Mouse (Mus musculus): ENCODE results near the gene Lclat1.
A peak's percentile ranks its signal among the peaks of the same experiment; 100 is the strongest.

DNA sequence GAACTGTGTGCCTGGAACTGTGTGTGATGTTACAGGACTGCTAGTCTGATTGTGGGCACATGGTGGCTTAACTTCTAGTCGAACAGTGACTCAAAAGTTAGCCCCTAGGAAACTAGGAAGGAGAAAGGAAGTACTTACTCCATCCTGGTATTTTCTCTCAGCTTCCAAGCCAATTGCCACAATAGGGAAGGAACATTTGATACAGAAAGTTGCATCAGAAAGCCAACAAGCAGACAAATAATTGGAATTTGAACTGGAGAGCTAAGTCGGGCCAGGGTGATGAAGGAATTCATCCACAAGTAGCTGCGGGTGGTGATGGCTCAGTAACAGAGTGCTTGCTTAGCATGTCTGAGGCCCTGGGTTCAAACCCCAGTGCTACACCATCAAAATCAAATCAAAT, 30.1 kb upstream of the Lclat1 start:
- no peak for TF ChIP-seq POLR2A (IDR thresholded peaks at IDR 0.05; ENCODE audit: insufficient read length, low read depth)
- TF ChIP-seq CEBPB (IDR thresholded peaks at IDR 0.05; ENCODE audit: insufficient read depth, poor library complexity, severe bottlenecking): peak; percentile 27; the same call in 1 of the 2 replicates
- no peak for TF ChIP-seq REST (IDR thresholded peaks at IDR 0.05; ENCODE audit: insufficient read depth, insufficient read length)
- TF ChIP-seq MYOD1 (IDR thresholded peaks at IDR 0.05; ENCODE audit: control insufficient read depth in 1 of 3, insufficient read length in 2 of 3, low read depth in 2 of 3): no peak
- TF ChIP-seq MAX (IDR thresholded peaks at IDR 0.05; ENCODE audit: low read depth): no peak
